Mouse (Mus musculus): ENCODE data around the gene Slc25a42. TPM values are rescaled to one million over a fixed set of nuclear protein-coding genes. Genes with fewer than 3 reads are reported as not detected.
"Not testable (repeated sequence)": the region's sequence is repeated elsewhere in the genome, so short reads cannot be mapped to it uniquely, and the experiment has no call there.

Slc25a42 gene
- total RNA-seq, 2 experiments from 2014 or later: 3.2 to 36.6 TPM

DNA sequence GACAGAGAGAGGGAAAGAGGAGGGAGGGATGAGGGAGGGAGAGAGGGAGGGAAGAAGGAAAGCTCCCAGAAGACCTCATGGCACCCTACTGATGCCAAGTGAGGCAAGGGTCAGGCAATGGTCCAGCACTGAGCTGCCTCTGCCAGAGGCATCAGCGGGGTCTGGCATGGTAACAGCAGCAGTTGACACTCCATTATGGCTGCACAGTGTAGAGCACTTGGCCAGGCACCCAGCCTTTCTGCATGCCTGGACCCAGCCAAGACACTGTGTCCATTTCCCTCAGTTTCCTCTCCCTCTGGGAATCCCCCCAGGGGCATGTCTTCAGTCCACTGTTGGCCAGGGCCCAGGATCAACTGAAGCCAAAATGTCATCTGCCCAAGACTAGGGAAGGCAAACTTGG, 4.5 kb upstream of the Slc25a42 start:
- ATAC-seq (replicated peaks; ENCODE audit: low FRiP score, low TSS enrichment, poor library complexity, severe bottlenecking): no peak

DNA sequence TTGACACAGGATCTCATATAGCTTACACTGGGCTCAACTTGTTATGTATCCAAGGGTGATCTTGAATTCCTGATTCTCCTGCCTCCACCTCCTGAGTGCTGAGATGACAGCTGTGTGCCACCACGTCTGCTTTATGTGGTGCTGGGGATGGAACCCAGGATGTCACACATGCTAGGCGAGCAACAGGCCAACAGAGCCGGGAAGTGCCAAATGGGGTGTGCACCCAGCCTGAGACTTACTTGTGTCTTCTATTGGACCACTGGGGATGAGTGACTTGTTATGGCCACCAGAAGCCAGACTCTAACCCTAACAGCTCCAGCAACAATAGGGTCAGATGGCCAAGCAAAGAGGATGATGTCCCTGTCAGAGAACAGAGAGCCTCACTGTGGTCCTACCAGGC, 4.1 kb upstream of the Slc25a42 start:
- ATAC-seq (replicated peaks; ENCODE audit: low FRiP score, low TSS enrichment, poor library complexity, severe bottlenecking): not testable (repeated sequence)

DNA sequence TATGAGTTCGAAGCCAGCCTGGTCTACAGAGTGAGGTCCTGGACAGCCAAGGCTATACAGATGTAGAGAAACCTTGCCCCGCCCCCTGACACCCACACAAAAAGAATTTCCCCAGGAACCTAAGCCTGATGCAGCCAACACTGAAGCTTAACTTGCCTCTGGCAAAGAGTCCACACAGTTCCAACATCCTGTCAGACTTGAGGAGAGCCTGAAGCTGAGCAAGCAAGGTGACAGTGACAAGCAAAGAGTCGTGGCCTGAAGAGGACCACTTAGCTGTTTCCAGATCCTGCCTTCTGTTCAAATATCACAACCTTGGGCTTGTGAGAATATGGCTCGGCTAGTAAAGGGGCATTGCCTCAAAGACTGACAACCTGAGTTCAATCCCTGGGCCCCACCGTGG, 3.0 kb upstream of the Slc25a42 start:
- no peak for ATAC-seq (replicated peaks; ENCODE audit: low FRiP score, low TSS enrichment, poor library complexity, severe bottlenecking)

DNA sequence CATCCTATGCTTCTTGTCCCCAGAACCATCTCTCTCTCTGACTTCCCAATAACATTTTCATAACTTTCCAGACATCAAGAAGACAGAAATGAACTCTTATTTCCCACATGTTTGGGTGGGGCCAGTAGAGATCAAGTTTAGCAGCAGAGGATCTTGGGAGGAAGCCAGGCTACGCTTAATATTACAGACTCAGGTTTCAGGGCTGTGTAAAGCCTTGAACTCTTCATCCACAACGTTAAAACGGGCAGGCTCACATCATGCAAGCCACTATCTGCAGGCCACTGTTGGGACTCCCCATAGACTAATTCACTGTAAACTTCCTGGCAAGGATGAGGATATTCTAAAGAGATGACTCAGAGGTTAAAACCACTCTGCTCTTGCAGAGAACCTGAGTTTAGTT, 2.3 kb upstream of the Slc25a42 start:
- no peak for ATAC-seq (replicated peaks; ENCODE audit: low FRiP score, low TSS enrichment, poor library complexity, severe bottlenecking)

DNA sequence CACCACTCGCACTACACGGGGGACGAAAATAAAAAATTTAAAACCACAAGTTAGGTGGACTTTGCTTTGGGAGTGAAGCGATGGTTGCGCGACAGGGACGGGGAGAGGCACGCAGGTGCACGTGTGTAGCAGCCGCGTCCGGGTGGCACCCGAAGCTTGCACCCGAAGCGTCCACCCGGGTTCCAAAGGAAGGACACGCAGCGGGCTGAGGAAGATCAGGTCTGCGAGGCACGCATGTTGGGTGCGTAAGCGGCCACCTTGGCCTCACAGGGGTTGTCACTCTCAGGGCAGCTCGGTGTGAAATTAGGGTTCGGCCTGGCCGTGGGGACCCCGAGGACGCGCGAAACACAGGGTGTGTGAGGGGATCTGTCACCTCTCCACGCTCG, 386 bp downstream of the Slc25a42 start:
- ATAC-seq (replicated peaks; ENCODE audit: low FRiP score, low TSS enrichment, poor library complexity, severe bottlenecking): no peak

DNA sequence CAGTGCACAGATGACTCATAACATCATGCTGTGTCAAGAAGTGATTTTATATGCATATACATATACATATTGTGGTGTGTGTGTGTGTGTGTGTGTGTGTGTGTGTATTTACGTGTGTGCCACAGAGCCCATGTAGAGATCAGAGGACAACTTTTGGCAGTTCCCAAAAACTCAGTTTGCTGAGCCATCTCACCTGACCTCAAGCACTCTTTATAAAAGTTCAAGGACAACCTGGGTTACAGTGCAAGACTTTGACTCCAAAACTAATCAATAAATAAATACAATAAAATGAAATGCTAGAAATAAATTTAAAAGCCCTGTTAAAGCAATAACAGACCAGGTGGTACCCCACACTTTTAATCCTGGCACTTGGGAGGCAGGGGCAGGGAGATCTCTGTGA, 830 bp downstream of the Slc25a42 start:
- ATAC-seq (replicated peaks; ENCODE audit: low FRiP score, low TSS enrichment, poor library complexity, severe bottlenecking): no peak

DNA sequence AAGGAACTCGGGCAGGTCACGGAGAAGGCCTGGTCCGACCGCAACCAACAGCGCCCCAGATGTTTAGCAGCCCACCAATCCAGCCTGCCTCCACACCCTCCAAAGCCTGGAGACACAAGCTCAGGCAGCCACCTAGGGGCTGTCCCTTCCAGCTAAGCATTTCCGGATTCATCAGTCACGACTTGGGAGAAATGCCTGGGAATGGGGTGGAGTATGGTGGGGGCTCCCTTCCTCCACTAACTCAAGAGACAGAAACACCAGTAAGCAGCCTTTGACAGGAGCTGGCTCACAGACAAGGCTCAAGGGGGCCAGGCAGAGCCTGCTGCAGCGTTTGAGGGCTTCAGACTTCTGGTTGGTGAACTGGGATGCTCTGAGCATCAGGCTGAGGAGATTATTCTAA, 1.6 kb downstream of the Slc25a42 start:
- ATAC-seq (replicated peaks; ENCODE audit: low FRiP score, low TSS enrichment, poor library complexity, severe bottlenecking): no peak

DNA sequence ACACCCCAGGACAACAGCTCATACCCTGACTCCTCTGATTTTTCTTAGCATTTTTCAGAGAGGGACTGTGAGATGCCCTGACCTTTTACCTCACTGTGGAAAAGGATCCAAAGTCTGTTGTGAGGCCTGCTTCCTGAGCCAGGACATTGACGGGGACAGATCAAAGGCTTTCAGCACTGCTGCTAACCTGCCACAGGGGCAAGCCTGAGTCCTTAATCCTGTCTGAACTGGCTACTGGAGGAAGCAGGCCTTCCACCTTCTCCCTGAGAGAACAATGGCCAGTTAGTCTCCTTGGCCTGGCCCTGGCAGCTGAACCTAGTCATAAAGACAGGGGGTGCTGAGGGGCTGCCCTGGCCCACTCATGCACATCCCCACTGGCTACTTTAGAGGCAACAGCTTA, 4.0 kb downstream of the Slc25a42 start:
- ATAC-seq (replicated peaks; ENCODE audit: low FRiP score, low TSS enrichment, poor library complexity, severe bottlenecking): no peak

DNA sequence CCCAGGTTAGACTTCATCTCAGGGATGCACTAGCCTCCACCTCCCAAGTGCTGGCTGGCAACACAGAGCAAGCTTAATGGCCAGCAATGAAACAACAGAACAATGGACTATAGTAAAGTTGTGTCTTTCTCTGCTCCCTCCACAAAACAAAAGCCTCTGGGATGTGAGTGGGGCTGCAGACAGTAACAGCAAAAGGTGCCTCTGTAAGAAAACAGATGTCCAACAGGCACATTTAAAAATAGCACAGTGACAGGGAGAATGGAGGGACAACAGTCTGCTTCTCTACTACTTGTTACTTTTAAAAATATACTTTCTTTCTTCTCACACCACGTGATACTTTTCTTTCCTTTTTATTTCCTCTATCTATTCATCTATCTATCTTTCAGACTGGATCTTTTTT, 7.3 kb downstream of the Slc25a42 start:
- ATAC-seq (replicated peaks; ENCODE audit: low FRiP score, low TSS enrichment, poor library complexity, severe bottlenecking): no peak

DNA sequence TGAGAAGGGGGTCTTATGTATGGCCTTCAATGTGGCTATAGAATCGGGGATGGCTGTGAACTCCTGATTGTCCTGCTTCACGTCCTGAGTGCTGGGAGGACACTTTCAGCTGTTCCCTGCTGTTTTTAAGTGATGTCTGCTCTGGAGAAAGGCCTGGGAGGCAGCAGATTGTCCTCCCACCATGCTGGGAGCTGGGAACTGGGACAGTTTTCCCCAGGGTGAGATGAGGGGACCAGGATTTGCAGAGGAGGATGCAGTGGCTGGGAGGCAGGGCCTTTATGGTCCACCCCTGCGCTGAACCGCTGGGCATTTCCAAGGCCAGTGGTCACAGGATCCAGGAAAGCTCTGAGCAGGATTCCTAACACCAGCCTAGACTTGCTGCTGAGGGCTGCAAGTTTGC, 9.0 kb downstream of the Slc25a42 start:
- ATAC-seq (replicated peaks; ENCODE audit: low FRiP score, low TSS enrichment, poor library complexity, severe bottlenecking): no peak

DNA sequence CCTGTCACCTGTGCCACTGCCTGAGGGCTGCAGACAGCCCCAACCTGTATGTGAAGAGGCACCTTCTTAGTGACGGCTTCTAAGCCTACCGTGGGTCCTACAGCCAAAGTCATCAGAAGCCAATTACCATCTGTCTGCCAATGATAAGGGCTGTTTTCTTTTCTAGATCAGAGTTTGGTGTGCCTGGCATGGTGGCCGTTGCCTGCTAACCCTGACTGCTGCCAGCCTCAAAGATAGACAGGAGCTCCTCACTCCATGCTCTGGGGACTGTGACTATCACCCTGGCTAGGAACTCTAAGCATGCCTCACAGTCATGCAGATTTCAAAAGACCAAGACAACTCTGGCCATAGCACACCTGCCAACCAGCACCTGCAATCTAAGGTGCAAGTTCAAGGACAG, 10.7 kb downstream of the Slc25a42 start:
- peak; percentile 88 for ATAC-seq (replicated peaks; ENCODE audit: low FRiP score, low TSS enrichment, poor library complexity, severe bottlenecking)

DNA sequence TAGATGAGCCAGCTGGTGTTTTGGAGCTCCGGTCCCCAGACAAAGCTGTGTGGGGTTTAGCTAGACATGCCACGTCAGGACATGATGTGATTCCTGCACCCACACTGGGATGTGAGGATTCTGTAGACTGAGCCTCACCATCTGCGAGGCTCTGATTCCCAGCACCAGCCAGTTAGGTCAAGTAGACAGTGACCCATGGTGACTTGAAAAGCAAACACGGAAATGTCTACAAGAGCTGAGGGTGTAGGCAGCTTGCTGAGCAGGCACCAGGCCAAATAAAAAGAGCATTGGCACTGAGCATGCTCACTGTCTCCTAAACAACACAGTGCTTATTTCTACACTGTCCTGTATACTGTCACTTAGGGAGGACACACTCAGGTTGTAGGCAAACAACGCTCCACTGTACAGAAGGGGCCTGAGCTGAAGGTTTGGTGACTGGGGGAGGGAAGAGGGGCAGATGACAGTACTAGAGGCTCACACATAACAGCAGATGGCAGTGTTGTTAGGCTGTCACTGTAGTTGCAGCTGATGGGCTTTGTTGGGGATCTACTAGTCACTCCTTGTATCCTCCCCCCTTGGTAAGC, 11.9 kb downstream of the Slc25a42 start:
- ATAC-seq (replicated peaks; ENCODE audit: low FRiP score, low TSS enrichment, poor library complexity, severe bottlenecking): peak; percentile 28; the same call in 1 of the 2 replicates

DNA sequence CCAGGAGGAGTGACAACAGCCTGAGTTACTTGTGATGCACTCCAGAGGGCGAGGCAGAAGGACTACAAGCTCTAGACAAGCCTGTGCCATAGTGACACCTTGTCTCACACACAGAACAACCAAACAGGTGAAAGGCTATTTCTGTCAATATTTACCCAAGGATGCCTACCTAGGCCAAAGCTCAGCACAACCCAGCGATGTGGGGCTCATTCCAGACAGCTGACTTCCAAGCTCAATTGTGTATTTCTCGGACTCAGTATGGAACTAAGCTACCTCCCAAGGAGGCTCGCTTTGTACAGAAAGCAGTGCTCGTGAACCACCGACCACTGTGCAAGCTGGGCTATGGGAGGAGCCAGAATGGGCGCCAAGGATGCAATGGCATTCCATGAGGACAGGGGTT, 14.5 kb downstream of the Slc25a42 start:
- no peak for ATAC-seq (replicated peaks; ENCODE audit: low FRiP score, low TSS enrichment, poor library complexity, severe bottlenecking)

DNA sequence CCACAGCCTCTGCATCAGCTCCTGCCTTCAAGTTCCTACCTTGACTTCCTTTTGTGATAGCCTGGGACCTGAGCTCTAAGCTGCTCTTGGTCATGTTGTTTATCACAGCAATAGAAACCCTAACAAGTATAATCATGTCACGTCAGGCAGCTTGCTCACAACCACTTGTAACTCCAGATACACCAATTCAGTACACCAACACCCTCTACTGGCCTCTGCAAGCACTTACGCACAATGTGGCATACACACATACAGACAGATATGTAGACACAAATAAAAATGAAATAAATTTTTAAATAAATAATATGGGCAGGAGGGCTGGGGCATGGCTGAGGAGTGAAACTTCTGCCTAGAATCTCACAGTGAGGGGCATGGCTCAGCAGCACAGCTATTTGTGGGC, 16.3 kb downstream of the Slc25a42 start:
- 0 out of 2 replicates have a peak, but pooled peaks have one; percentile 13 for ATAC-seq (replicated peaks; ENCODE audit: low FRiP score, low TSS enrichment, poor library complexity, severe bottlenecking)

DNA sequence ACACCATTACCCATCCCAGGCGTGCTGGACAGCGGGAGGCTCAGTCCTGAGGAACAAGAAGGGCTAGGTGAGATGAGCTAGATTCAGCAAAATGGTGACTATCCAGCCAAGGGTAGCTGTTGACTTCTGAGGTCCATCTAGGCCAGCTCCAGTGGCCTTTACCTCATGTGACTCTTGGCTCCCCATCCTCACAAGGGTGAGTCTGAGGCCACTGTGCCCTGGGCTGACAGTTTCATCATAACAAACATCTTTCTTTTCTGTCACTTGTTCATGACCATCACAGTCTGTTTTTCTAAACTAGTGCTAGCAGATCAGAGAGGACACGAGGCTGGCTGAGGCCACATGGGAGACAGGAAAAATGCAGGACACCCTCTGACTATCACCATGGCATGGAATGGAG, 17.9 kb downstream of the Slc25a42 start:
- no peak for ATAC-seq (replicated peaks; ENCODE audit: low FRiP score, low TSS enrichment, poor library complexity, severe bottlenecking)

DNA sequence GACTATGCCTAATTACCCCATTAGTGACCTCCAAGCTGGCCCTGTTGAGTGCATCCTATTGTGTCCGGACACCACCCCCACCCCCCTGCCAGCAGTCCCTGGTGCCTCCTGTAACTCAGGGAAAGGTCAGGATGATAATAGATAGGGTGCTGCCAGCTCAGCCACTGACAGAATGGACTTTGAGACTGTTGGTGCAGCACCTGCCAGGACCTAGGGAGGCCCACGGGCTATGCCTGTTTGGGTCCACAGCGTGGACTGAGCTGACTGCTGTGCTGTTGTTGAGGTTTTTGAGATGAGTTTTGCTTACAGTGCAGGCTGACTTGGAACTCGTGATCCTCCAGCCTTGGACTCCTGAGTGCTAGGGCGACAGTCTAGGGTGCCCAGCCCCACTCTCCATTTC, 18.9 kb downstream of the Slc25a42 start:
- ATAC-seq (replicated peaks; ENCODE audit: low FRiP score, low TSS enrichment, poor library complexity, severe bottlenecking): no peak

DNA sequence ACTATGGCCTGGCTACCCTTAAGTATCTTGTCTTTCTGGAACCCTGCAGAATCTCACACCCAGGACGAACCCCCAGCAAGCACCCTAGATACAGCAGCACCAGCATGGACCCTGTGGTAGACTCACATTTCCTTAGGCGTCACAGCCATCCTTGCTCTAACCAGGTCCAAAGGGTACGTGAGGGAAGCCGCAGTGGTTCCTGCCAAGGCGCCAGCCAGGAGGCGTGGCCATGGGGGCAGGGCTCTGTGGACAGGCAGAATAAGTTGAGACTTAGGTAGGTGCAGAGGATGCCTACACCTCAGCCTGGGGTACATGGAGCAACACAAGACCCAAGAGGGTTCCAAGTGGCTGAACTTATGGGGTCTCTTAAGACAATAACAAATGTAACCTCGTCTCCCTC, 23.4 kb downstream of the Slc25a42 start:
- ATAC-seq (replicated peaks; ENCODE audit: low FRiP score, low TSS enrichment, poor library complexity, severe bottlenecking): no peak

DNA sequence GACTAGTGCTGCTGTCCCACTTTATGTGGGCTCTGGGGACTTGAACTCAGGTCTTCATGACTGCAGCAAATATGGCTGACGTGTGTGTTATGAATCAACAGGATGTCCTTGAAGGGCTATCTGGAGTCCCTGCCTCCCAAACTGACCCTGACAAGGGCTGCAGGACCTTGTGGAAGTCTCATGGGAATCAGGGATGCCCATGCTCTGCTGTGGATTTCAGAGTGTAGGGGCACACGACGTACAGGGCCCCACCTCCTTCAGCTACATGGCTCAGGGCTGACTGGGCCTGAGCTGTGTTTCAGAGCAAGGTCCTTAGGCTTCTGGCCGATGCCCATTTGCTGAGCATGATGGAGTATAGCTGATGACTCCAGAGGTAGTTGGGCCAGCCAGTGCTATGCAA, 28.9 kb downstream of the Slc25a42 start:
- no peak for ATAC-seq (replicated peaks; ENCODE audit: low FRiP score, low TSS enrichment, poor library complexity, severe bottlenecking)

DNA sequence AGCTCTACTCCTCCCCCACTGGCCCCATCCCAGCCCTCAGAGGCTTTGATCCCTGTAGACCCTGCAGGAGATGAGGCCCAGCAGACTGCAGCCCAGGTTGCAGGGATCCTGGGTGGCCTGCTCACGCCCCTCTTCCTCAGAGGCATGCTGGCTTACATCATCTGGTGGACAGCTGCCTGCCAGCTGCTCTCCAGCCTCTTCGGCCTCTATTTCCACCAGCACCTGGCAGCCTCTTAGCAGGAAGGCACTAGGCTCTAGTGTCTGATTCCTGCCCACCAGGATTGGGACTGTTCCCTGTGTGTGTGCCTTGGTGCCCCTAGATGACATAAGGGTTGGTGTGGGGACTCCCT, 30.2 kb downstream of the Slc25a42 start:
- peak; percentile 4; the same call in 1 of the 2 replicates for ATAC-seq (replicated peaks; ENCODE audit: low FRiP score, low TSS enrichment, poor library complexity, severe bottlenecking)

DNA sequence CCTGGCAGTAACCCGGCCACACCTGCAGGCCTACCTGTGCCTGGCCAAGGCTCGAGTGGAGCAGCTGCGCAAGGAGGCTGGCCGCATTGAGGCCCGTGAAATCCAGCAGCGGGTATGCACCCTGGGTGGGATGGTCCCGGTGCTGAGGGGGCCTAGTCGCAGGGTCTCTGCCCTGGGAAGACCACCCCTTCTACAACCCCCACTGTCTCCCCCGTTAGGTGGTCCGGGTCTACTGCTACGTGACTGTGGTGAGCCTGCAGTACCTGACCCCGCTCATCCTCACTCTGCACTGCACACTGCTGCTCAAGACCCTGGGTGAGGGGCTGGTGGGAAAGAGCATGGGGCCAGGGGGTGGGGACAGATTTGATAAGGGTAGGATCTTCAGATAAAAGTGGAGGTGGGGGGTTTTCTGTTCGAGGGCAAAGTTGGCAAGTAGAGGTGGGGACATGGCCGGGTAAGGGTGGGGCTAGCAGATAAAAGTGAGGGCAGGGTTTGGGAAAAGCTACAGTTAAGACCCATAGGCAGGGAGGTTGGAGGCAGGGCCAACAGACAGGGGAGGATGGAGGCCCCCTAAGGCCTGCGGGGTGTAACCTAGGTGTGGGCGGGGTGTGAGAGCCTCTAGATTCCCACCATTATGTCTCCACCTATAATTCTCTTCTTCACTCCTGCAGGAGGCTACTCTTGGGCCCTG, 30.7 kb downstream of the Slc25a42 start:
- ATAC-seq (replicated peaks; ENCODE audit: low FRiP score, low TSS enrichment, poor library complexity, severe bottlenecking): peak; percentile 82

DNA sequence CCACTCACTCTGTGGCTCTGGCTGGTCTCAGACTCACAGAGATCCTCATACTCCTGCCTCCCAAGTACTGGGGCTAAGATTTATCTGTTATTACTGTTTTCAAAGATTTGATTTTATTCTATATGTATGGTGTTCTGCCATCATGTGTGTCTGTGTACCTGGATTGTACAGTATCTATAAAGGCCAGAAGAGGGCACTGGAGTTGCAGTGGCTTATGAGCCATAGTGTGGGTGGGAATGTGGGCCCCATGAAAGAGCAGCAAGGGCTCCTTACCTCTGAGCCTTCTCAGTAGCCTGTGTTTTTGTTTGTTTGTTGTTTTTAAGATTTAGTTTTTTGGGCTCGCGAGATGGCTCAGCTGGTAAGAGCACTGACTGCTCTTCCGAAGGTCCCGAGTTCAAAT, 33.0 kb downstream of the Slc25a42 start:
- ATAC-seq (replicated peaks; ENCODE audit: low FRiP score, low TSS enrichment, poor library complexity, severe bottlenecking): 0 out of 2 replicates have a peak, but pooled peaks have one; percentile 49

DNA sequence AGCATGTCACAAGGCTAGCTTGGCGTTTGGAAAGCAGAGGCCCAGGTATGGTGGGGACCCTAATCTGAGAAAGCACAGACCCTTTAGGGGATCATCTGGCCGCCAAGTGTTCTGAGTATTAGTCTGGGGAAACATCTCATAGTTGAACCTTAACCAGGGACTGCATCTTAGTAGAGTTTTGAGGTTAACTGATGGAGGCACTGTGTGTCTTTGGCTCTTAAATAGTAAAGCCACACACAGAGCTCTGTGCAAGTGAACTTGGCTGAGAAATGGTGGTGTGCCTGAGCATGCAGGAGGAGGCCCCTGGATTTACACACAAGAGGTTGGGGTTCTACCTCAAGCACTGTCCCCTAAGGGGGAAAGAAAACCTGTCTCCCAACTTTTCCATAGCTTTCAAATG, 33.9 kb downstream of the Slc25a42 start:
- no peak for ATAC-seq (replicated peaks; ENCODE audit: low FRiP score, low TSS enrichment, poor library complexity, severe bottlenecking)
